ENCODE assay signal across 10 mouse cellular contexts in the genomic region with DNA sequence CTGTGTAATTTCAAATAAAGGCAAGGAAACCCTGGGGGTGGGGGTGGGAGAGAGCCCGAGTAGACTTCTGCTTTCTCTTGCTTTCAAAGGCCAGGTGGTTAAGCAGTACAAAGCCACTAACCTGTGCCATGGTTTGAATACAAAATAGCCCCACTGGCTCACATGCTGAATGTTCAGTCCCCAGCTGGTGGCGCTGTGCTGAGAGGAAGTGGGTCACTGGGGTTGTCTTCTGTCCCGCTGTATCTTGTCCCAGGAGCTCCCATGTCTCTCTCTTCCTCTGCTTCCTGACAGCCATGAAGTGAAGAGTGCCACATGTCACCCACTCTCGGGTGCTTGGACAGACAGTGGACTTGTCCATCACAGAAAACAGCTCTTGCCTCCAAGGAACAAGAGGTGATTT. TPM values are rescaled to one million over a fixed set of nuclear protein-coding genes. Genes with fewer than 3 reads are reported as not detected.
A peak's percentile ranks its signal among the peaks of the same experiment; 100 is the strongest.
DNase-seq lines count a peak whose midpoint lies in the region; TF ChIP-seq lines count a peak whose summit lies in the region.
"Had no signal": no experiment of that assay in that cellular context is flagged by ENCODE, and none has a peak within 500 bp of the region (broad histone marks: within the 10 kb centered on the region; RNA-seq: fewer than 3 reads in every experiment).

No protein-coding gene starts in this region.

- H3K36me3 ChIP-seq in testis, adult 2 months (ENCODE audit: control insufficient read depth, insufficient read depth, low read length) = no peaks in the 10 kb centered on the region
- H3K36me3 ChIP-seq: embryonic facial prominence, embryonic 12.5 days had no signal

- TF ChIP-seq POLR2A in testis, adult 2 months (IDR thresholded peaks at IDR 0.05; ENCODE audit: control insufficient read depth, low read depth, low read length) = no peak

- no peaks in the 10 kb centered on the region; the same call in 1 of the 2 replicates for H3K4me1 ChIP-seq in testis, adult 2 months (ENCODE audit: control insufficient read depth, insufficient read depth, low read length)
- H3K4me1 ChIP-seq: embryonic facial prominence, embryonic 12.5 days had no signal

- no peaks in the 10 kb centered on the region for H3K27me3 ChIP-seq in testis, adult 2 months (ENCODE audit: control insufficient read depth, insufficient read depth, low read length)
- H3K27me3 ChIP-seq: embryonic facial prominence, embryonic 12.5 days had no signal

- DNase-seq in heart, adult 11 months = peak; percentile 81
- DNase-seq in heart, adult 9 months (ENCODE audit: low spot score in 2 of 2) = no peak
- DNase-seq in testis, postnatal 14 days (ENCODE audit: low spot score) = no peak
- peak; percentile 63 for DNase-seq in naive thymus-derived CD4-positive, alpha-beta T cell, adult 2 months (ENCODE audit: low read depth)
- no peak for DNase-seq in ovary, postnatal 10 days (ENCODE audit: low spot score)
- DNase-seq in frontal cortex, postnatal 36 days (ENCODE audit: low spot score in 2 of 2) = no peak
- no peak for DNase-seq in cerebellum, postnatal 4 days (ENCODE audit: low spot score in 2 of 2)
- DNase-seq: heart, postnatal 4 days had no signal

- H3K27ac ChIP-seq in testis, adult 2 months (ENCODE audit: control insufficient read depth, insufficient read depth, low read depth, low read length) = no peak overlapping the region
- H3K27ac ChIP-seq: embryonic facial prominence, embryonic 12.5 days had no signal

- peak; percentile 33; the same call in 1 of the 2 replicates for TF ChIP-seq CTCF in testis, adult 2 months (IDR thresholded peaks at IDR 0.05; ENCODE audit: control insufficient read depth, insufficient read depth, insufficient replicate concordance, low read depth, low read length)

- H3K4me3 ChIP-seq in testis, adult 2 months (ENCODE audit: control insufficient read depth, low read depth, low read length) = no peak overlapping the region
- H3K4me3 ChIP-seq: embryonic facial prominence, embryonic 12.5 days had no signal

RNA-seq across cellular contexts. Expression of a gene that starts 4.9 kb away (rescaled TPM):
- polyA plus RNA-seq in testis, adult 2 months (2012; rRNA removed) = 0.67 and 0.81 TPM in 2 replicates

Comparison
In these comparisons a context has a peak if more than half of its experiments do, and no peak if none do; other contexts are left out.
1. DNase-seq: peak in heart, adult 11 months (single experiment) and naive thymus-derived CD4-positive, alpha-beta T cell, adult 2 months (single experiment); none in heart, adult 9 months (0 of 2), testis, postnatal 14 days (single experiment), ovary, postnatal 10 days (single experiment), frontal cortex, postnatal 36 days (0 of 2) and cerebellum, postnatal 4 days (0 of 2).